Mouse (Mus musculus) 416B (cell line): Measurements from ENCODE around the gene Gltpd2.
A peak's percentile ranks its signal among the peaks of the same experiment; 100 is the strongest.

Source experiments
- DNase-seq: peaks from one replicate; pipeline ENCODE4 v3.0.0; 2011; ENCODE audit warnings: low read depth

Gene Gltpd2

GRCm38 (mm10) chr11:70518923-70519322 lies at the start of gene Gltpd2:
Gene Gltpd2 (plus strand): TSS chr11:70519196.
- DNase-seq = no peak

- DNase-seq = peak; percentile 87
Measured at GRCm38 (mm10) chr11:70469764-70470163, 49.2 kb upstream of the Gltpd2 start.

- DNase-seq = peak; percentile 82
Measured at GRCm38 (mm10) chr11:70472716-70473115, 46.3 kb upstream of the Gltpd2 start.

- DNase-seq = peak; percentile 25
Measured at GRCm38 (mm10) chr11:70473291-70473690, 45.7 kb upstream of the Gltpd2 start.

GRCm38 (mm10) chr11:70474872-70475534 lies 44.0 kb upstream of the Gltpd2 start:
- DNase-seq = no peak

GRCm38 (mm10) chr11:70485498-70485897 lies 33.5 kb upstream of the Gltpd2 start:
- no peak for DNase-seq

- DNase-seq = no peak
Measured at GRCm38 (mm10) chr11:70487816-70488215, 31.2 kb upstream of the Gltpd2 start.

- DNase-seq = no peak
Measured at GRCm38 (mm10) chr11:70489138-70489537, 29.9 kb upstream of the Gltpd2 start.

- peak; percentile 53 for DNase-seq
Measured at GRCm38 (mm10) chr11:70489684-70490083, 29.3 kb upstream of the Gltpd2 start.

- peak; percentile 70 for DNase-seq
Measured at GRCm38 (mm10) chr11:70499566-70500475, 19.2 kb upstream of the Gltpd2 start.

GRCm38 (mm10) chr11:70500476-70500812 lies 18.6 kb upstream of the Gltpd2 start:
- no peak for DNase-seq

- no peak for DNase-seq
Measured at GRCm38 (mm10) chr11:70502018-70502417, 17.0 kb upstream of the Gltpd2 start.

- DNase-seq = no peak
Measured at GRCm38 (mm10) chr11:70504970-70505369, 14.0 kb upstream of the Gltpd2 start, which contains the start of gene Tm4sf5. Gene Tm4sf5 (plus strand): TSS chr11:70505244.

- peak; percentile 81 for DNase-seq
Measured at GRCm38 (mm10) chr11:70506385-70506784, 12.6 kb upstream of the Gltpd2 start.

GRCm38 (mm10) chr11:70506962-70507515 lies 12.0 kb upstream of the Gltpd2 start:
- no peak for DNase-seq

- DNase-seq = peak; percentile 55
Measured at GRCm38 (mm10) chr11:70509753-70510564, 9.0 kb upstream of the Gltpd2 start.

- no peak for DNase-seq
Measured at GRCm38 (mm10) chr11:70511242-70511641, 7.8 kb upstream of the Gltpd2 start.

- no peak for DNase-seq
Measured at GRCm38 (mm10) chr11:70511825-70512224, 7.2 kb upstream of the Gltpd2 start.

- DNase-seq = no peak
Measured at GRCm38 (mm10) chr11:70512709-70513342, 6.2 kb upstream of the Gltpd2 start.

- no peak for DNase-seq
Measured at GRCm38 (mm10) chr11:70513520-70513919, 5.5 kb upstream of the Gltpd2 start.

GRCm38 (mm10) chr11:70514288-70514687 lies 4.7 kb upstream of the Gltpd2 start, which contains the start of gene Vmo1:
Gene Vmo1 (minus strand): TSS chr11:70514616.
- no peak for DNase-seq
